Mouse (Mus musculus) liver, embryonic 12.5 days (tissue): Measurements from ENCODE around the gene Coro6. TPM values are rescaled to one million over a fixed set of nuclear protein-coding genes. Genes with fewer than 3 reads are reported as not detected.

Experiments
- ATAC-seq: fragments of 200-750 bp; cut with Nextera tagmentation; 2 replicates; pipeline ENCODE4 v1.8.0; 2017; ENCODE audit warnings: moderate number of reproducible peaks, mild to moderate bottlenecking, moderate library complexity
- H3K27ac ChIP-seq: fragments of 300-500 bp; sonication (generic); 2 replicates; pipeline ENCODE4 v1.5.1; 2016; ENCODE audit warnings: mild to moderate bottlenecking
- H3K27me3 ChIP-seq: fragments of 300-500 bp; sonication (generic); replicated peaks from 2 replicates; pipeline ENCODE4 v1.6.1; 2016; ENCODE audit warnings: mild to moderate bottlenecking, moderate library complexity
- H3K36me3 ChIP-seq: fragments of 300-500 bp; sonication (generic); 2 replicates; pipeline ENCODE4 v1.6.1; 2016; ENCODE audit warnings: mild to moderate bottlenecking, moderate library complexity
- H3K4me1 ChIP-seq: fragments of 300-500 bp; sonication (generic); 2 replicates; pipeline ENCODE4 v1.6.1; 2016
- H3K4me2 ChIP-seq: fragments of 300-500 bp; sonication (generic); 2 replicates; pipeline ENCODE4 v1.6.1; 2016; ENCODE audit warnings: mild to moderate bottlenecking, moderate library complexity
- H3K4me3 ChIP-seq: fragments of 300-500 bp; sonication (generic); 2 replicates; pipeline ENCODE4 v1.5.1; 2016; ENCODE audit warnings: mild to moderate bottlenecking, moderate library complexity
- H3K9ac ChIP-seq: fragments of 300-500 bp; sonication (generic); 2 replicates; pipeline ENCODE4 v1.6.1; 2016; ENCODE audit warnings: mild to moderate bottlenecking, moderate library complexity
- H3K9me3 ChIP-seq: fragments of 300-500 bp; sonication (generic); replicated peaks from 2 replicates; pipeline ENCODE4 v1.6.1; 2016; ENCODE audit warnings: mild to moderate bottlenecking, moderate library complexity
- WGBS: fragments of 180-500 bp; shearing (Covaris S2); methylation state at CpG from one replicate; pipeline ENCODE4 v1.1.7; 2016; ENCODE audit not compliant: insufficient replicate concordance; 5-methylcytosine and 5-hydroxymethylcytosine counted together
- polyA plus RNA-seq: library from polyadenylated mRNA; unstranded; fragments of >200 nt; fragmentation: Nextera tagmentation; extraction: Ambion mirVana; gene quantifications from 2 replicates; pipeline ENCODE4 v1.2.1, GENCODE M21; 2016

Coro6 gene
- polyA plus RNA-seq, 1 experiment from 2014 or later, result not detected

- no peak overlapping the region for H3K4me2 ChIP-seq
- H3K27me3 ChIP-seq, result no peaks in the 10 kb centered on the region
- H3K9me3 ChIP-seq, result no peaks in the 10 kb centered on the region
- H3K9ac ChIP-seq, result no peak overlapping the region
- 56% methylated on average over 2 of the region's 2 CpGs for WGBS
- H3K4me1 ChIP-seq, result peaks cover 21% of the 10 kb centered on the region
- H3K27ac ChIP-seq, result no peak overlapping the region
- no peak for ATAC-seq
- peaks cover 31% of the 10 kb centered on the region for H3K36me3 ChIP-seq
- no peak overlapping the region for H3K4me3 ChIP-seq
Observed at GRCm38 (mm10) chr11:77444939-77445338, 17.3 kb upstream of the Coro6 start.

- Histone ChIP-seq H3K9me3 (no peaks in the 10 kb centered on the region), H3K4me1 (peaks cover 21% of the 10 kb centered on the region), H3K4me2 (0 out of 2 replicates have a peak overlapping the region, but pooled peaks have one; percentile 5), H3K9ac (no peak overlapping the region; the same call in 1 of the 2 replicates), H3K36me3 (peaks cover 33% of the 10 kb centered on the region), H3K27me3 (no peaks in the 10 kb centered on the region), H3K4me3 (no peak overlapping the region), H3K27ac (peak overlapping the region; percentile 65)
- peak; percentile 88 for ATAC-seq
- 15% methylated on average over 6 of the region's 6 CpGs for WGBS
Observed at GRCm38 (mm10) chr11:77446628-77447041, 15.6 kb upstream of the Coro6 start.

- Histone ChIP-seq H3K36me3 (peaks cover 42% of the 10 kb centered on the region), H3K9me3 (no peaks in the 10 kb centered on the region), H3K27ac (no peak overlapping the region), H3K4me3 (no peak overlapping the region), H3K4me1 (peaks cover 21% of the 10 kb centered on the region), H3K27me3 (no peaks in the 10 kb centered on the region), H3K4me2 (no peak overlapping the region), H3K9ac (no peak overlapping the region)
- 73% methylated on average over 7 of the region's 7 CpGs for WGBS
- no peak for ATAC-seq
Observed at GRCm38 (mm10) chr11:77449224-77449623, 13.0 kb upstream of the Coro6 start.

- Histone ChIP-seq H3K27me3 (no peaks in the 10 kb centered on the region), H3K9ac (no peak overlapping the region), H3K4me1 (peaks cover 7% of the 10 kb centered on the region), H3K36me3 (peaks cover 54% of the 10 kb centered on the region), H3K4me2 (no peak overlapping the region), H3K4me3 (no peak overlapping the region), H3K27ac (no peak overlapping the region), H3K9me3 (no peaks in the 10 kb centered on the region)
- no peak for ATAC-seq
- 82% methylated on average over 2 of the region's 2 CpGs for WGBS
Observed at GRCm38 (mm10) chr11:77451670-77452069, 10.5 kb upstream of the Coro6 start.

- 73% methylated on average over 2 of the region's 2 CpGs for WGBS
- no peak for ATAC-seq
- Histone ChIP-seq H3K4me3 (no peak overlapping the region), H3K9ac (no peak overlapping the region), H3K27me3 (no peaks in the 10 kb centered on the region), H3K27ac (no peak overlapping the region), H3K9me3 (no peaks in the 10 kb centered on the region), H3K4me1 (no peaks in the 10 kb centered on the region), H3K36me3 (peaks cover 53% of the 10 kb centered on the region), H3K4me2 (no peak overlapping the region)
Observed at GRCm38 (mm10) chr11:77453388-77453787, 8.8 kb upstream of the Coro6 start.

- ATAC-seq, result no peak
- 78% methylated on average over 9 of the region's 9 CpGs for WGBS
Observed at GRCm38 (mm10) chr11:77455770-77456510, 6.3 kb upstream of the Coro6 start.

GRCm38 (mm10) chr11:77456866-77457265, 5.3 kb upstream of the Coro6 start:
- H3K36me3 ChIP-seq, result peaks cover 32% of the 10 kb centered on the region
- no peak overlapping the region for H3K27ac ChIP-seq
- peaks cover 24% of the 10 kb centered on the region for H3K27me3 ChIP-seq
- H3K4me3 ChIP-seq, result no peak overlapping the region
- H3K9me3 ChIP-seq, result no peaks in the 10 kb centered on the region
- no peak overlapping the region for H3K4me2 ChIP-seq
- 74% methylated on average over 6 of the region's 6 CpGs for WGBS
- ATAC-seq, result no peak
- peaks cover 1% of the 10 kb centered on the region for H3K4me1 ChIP-seq
- no peak overlapping the region for H3K9ac ChIP-seq

More at GRCm38 (mm10) chr11:77455770-77456510, 6.3 kb upstream of the Coro6 start:
- peaks cover 14% of the 10 kb centered on the region for H3K27me3 ChIP-seq
- H3K4me3 ChIP-seq, result no peak overlapping the region
- no peak overlapping the region for H3K4me2 ChIP-seq
- no peaks in the 10 kb centered on the region for H3K4me1 ChIP-seq
- no peak overlapping the region for H3K27ac ChIP-seq
- no peaks in the 10 kb centered on the region for H3K9me3 ChIP-seq
- H3K36me3 ChIP-seq, result peaks cover 33% of the 10 kb centered on the region
- H3K9ac ChIP-seq, result no peak overlapping the region

- Histone ChIP-seq H3K4me2 (peak overlapping the region; percentile 88), H3K36me3 (0 out of 2 replicates have a peak, but pooled peaks cover 1% of the 10 kb centered on the region), H3K9ac (peak overlapping the region; percentile 43), H3K9me3 (no peaks in the 10 kb centered on the region), H3K27ac (no peak overlapping the region), H3K4me3 (peak overlapping the region; percentile 59), H3K27me3 (peaks cover 74% of the 10 kb centered on the region), H3K4me1 (peaks cover 16% of the 10 kb centered on the region)
- 6% methylated on average over 6 of the region's 6 CpGs for WGBS
- no peak for ATAC-seq
Observed at GRCm38 (mm10) chr11:77461856-77462255, 355 bp upstream of the Coro6 start.

- H3K9ac ChIP-seq, result no peak overlapping the region
- no peak for ATAC-seq
- peaks cover 86% of the 10 kb centered on the region for H3K27me3 ChIP-seq
- peak overlapping the region; percentile 88 for H3K4me2 ChIP-seq
- H3K27ac ChIP-seq, result no peak overlapping the region
- H3K4me1 ChIP-seq, result peaks cover 28% of the 10 kb centered on the region
- WGBS, result 39% methylated on average over 8 of the region's 8 CpGs
- H3K4me3 ChIP-seq, result peak overlapping the region; percentile 59
- H3K36me3 ChIP-seq, result no peaks in the 10 kb centered on the region
- no peaks in the 10 kb centered on the region for H3K9me3 ChIP-seq
Observed at GRCm38 (mm10) chr11:77463101-77463445, 862 bp downstream of the Coro6 start.

- Histone ChIP-seq H3K9me3 (no peaks in the 10 kb centered on the region), H3K27ac (no peak overlapping the region), H3K4me3 (no peak overlapping the region), H3K36me3 (no peaks in the 10 kb centered on the region), H3K4me1 (peaks cover 28% of the 10 kb centered on the region), H3K9ac (no peak overlapping the region), H3K27me3 (peaks cover 93% of the 10 kb centered on the region), H3K4me2 (no peak overlapping the region)
- no peak for ATAC-seq
- WGBS, result 54% methylated on average over 10 of the region's 10 CpGs
Observed at GRCm38 (mm10) chr11:77463786-77464185, 1.6 kb downstream of the Coro6 start.

GRCm38 (mm10) chr11:77464684-77465083, 2.5 kb downstream of the Coro6 start:
- no peak overlapping the region for H3K27ac ChIP-seq
- H3K27me3 ChIP-seq, result peaks cover 96% of the 10 kb centered on the region

GRCm38 (mm10) chr11:77465111-77465510, 2.9 kb downstream of the Coro6 start:
- Histone ChIP-seq H3K9me3 (no peaks in the 10 kb centered on the region), H3K4me3 (no peak overlapping the region), H3K9ac (no peak overlapping the region), H3K36me3 (no peaks in the 10 kb centered on the region), H3K4me1 (peaks cover 28% of the 10 kb centered on the region), H3K4me2 (no peak overlapping the region), H3K27me3 (peaks cover 93% of the 10 kb centered on the region), H3K27ac (no peak overlapping the region)
- ATAC-seq, result no peak
- WGBS, result 58% methylated on average over 3 of the region's 3 CpGs

More at GRCm38 (mm10) chr11:77464684-77465083, 2.5 kb downstream of the Coro6 start:
- Histone ChIP-seq H3K9ac (no peak overlapping the region), H3K4me3 (no peak overlapping the region), H3K36me3 (no peaks in the 10 kb centered on the region), H3K9me3 (no peaks in the 10 kb centered on the region), H3K4me2 (no peak overlapping the region), H3K4me1 (peaks cover 28% of the 10 kb centered on the region)
- no peak for ATAC-seq
- WGBS, result 48% methylated on average over 4 of the region's 4 CpGs
